8 mouse cellular contexts compared by ENCODE assay signal in genomic region chr13:30336913-30337312, GRCm38 (mm10). TPM values are rescaled to one million over a fixed set of nuclear protein-coding genes. Genes with fewer than 3 reads are reported as not detected.
DNase-seq lines count a peak whose midpoint lies in the region; ATAC-seq and TF ChIP-seq lines count a peak whose summit lies in the region.

No protein-coding gene starts in this region.

- TF ChIP-seq POLR2A in embryonic fibroblast, embryonic 13.5 days (IDR thresholded peaks at IDR 0.05; ENCODE audit: low read depth, low read length), result no peak

- no peak overlapping the region for H3K9ac ChIP-seq in intestine, postnatal 0 days (ENCODE audit: low read depth, low read length)
- H3K9ac ChIP-seq in midbrain, embryonic 14.5 days (replicated peaks; ENCODE audit: low read length), result peak overlapping the region; percentile 64; the same call in 1 of the 2 replicates

- no peak for DNase-seq in gastrocnemius, adult 2 months
- DNase-seq in gastrocnemius, adult 18-20 months (ENCODE audit: low spot score), result no peak
- DNase-seq in midbrain, embryonic 14.5 days, result no peak
- DNase-seq in thymus, postnatal 0 days (ENCODE audit: low spot score), result no peak
- DNase-seq in embryo, embryonic 9.5 days (ENCODE audit: extremely low spot score), result no peak
- no peak for DNase-seq in ovary, postnatal 14 days (ENCODE audit: low spot score)

- peak overlapping the region; percentile 77 for H3K4me2 ChIP-seq in intestine, postnatal 0 days (replicated peaks; ENCODE audit: low read depth)
- peak overlapping the region; percentile 98 for H3K4me2 ChIP-seq in midbrain, embryonic 14.5 days (ENCODE audit: low read length)

- intact Hi-C loops in gastrocnemius, adult 2 months (cut with DNase I), result no loop called here

- H3K36me3 ChIP-seq in intestine, postnatal 0 days (ENCODE audit: control insufficient read depth, insufficient read depth), result no peaks in the 10 kb centered on the region
- H3K36me3 ChIP-seq in midbrain, embryonic 14.5 days (ENCODE audit: control insufficient read depth, insufficient read depth, low read length), result no peaks in the 10 kb centered on the region

- 36% methylated on average over 9 of the region's 9 CpGs for WGBS in intestine, postnatal 0 days
- 23% methylated on average over 9 of the region's 9 CpGs for WGBS in midbrain, embryonic 14.5 days

- H3K9me3 ChIP-seq in intestine, postnatal 0 days (ENCODE audit: control insufficient read depth), result no peaks in the 10 kb centered on the region
- no peaks in the 10 kb centered on the region for H3K9me3 ChIP-seq in midbrain, embryonic 14.5 days (ENCODE audit: control insufficient read depth, low read length)

- 0 out of 2 replicates have a peak, but pooled peaks cover 3% of the 10 kb centered on the region for H3K27me3 ChIP-seq in intestine, postnatal 0 days (replicated peaks; ENCODE audit: control insufficient read depth, insufficient read depth, low read length)
- no peaks in the 10 kb centered on the region for H3K27me3 ChIP-seq in midbrain, embryonic 14.5 days (ENCODE audit: control insufficient read depth, insufficient read depth, low read length)

- TF ChIP-seq CTCF in gastrocnemius, adult 2 months (IDR thresholded peaks at IDR 0.05), result no peak
- no peak for TF ChIP-seq CTCF in embryonic fibroblast, embryonic 13.5 days (IDR thresholded peaks at IDR 0.05; ENCODE audit: borderline replicate concordance, insufficient read depth, low read length)
- no peak for TF ChIP-seq CTCF in intestine, postnatal 0 days (IDR thresholded peaks at IDR 0.05; ENCODE audit: low read depth)

- peak overlapping the region; percentile 80 for H3K27ac ChIP-seq in gastrocnemius, adult 2 months
- no peak overlapping the region for H3K27ac ChIP-seq in embryonic fibroblast, embryonic 13.5 days (ENCODE audit: insufficient read depth, low read length)
- H3K27ac ChIP-seq in intestine, postnatal 0 days (ENCODE audit: low read depth, low read length), result no peak overlapping the region
- H3K27ac ChIP-seq in midbrain, embryonic 14.5 days (replicated peaks; ENCODE audit: low read depth, low read length), result no peak overlapping the region

- ATAC-seq in intestine, postnatal 0 days, result no peak
- ATAC-seq in midbrain, embryonic 14.5 days (ENCODE audit: low FRiP score, low TSS enrichment), result peak; percentile 2; the same call in 1 of the 2 replicates

- no peaks in the 10 kb centered on the region for H3K4me1 ChIP-seq in embryonic fibroblast, embryonic 13.5 days (ENCODE audit: control insufficient read depth, insufficient read depth, low read length)
- H3K4me1 ChIP-seq in intestine, postnatal 0 days (replicated peaks; ENCODE audit: control insufficient read depth, insufficient read depth, low read length), result no peaks in the 10 kb centered on the region
- 0 out of 2 replicates have a peak, but pooled peaks cover 7% of the 10 kb centered on the region for H3K4me1 ChIP-seq in midbrain, embryonic 14.5 days (ENCODE audit: control insufficient read depth, insufficient read depth, low read length)

- H3K4me3 ChIP-seq in gastrocnemius, adult 2 months, result peak overlapping the region; percentile 68
- peak overlapping the region; percentile 51 for H3K4me3 ChIP-seq in embryonic fibroblast, embryonic 13.5 days (ENCODE audit: insufficient read depth, low read length)
- peak overlapping the region; percentile 41 for H3K4me3 ChIP-seq in intestine, postnatal 0 days (ENCODE audit: low read depth, low read length)
- peak overlapping the region; percentile 45 for H3K4me3 ChIP-seq in midbrain, embryonic 14.5 days (replicated peaks; ENCODE audit: low read depth, low read length)

RNA-seq across cellular contexts. Expression of gene Agtr1a, which starts 0.7 kb away (rescaled TPM):
- 1 to 10 TPM; 4.0 to 5.0 TPM for total RNA-seq in gastrocnemius, adult 2 months (2021)
- 1 to 10 TPM; 3.3 to 5.4 TPM for total RNA-seq in gastrocnemius, adult 18-20 months (2021)
- polyA plus RNA-seq in embryonic fibroblast, embryonic 13.5 days (2011; ENCODE audit: insufficient read length, low read depth, missing spikeins), result 1.3 and 2.2 TPM in 2 replicates
- polyA plus RNA-seq in intestine, postnatal 0 days (2015; fragmentation: Nextera tagmentation; extraction: Ambion mirVana), result 2.1 and 2.9 TPM in 2 replicates
- polyA plus RNA-seq in midbrain, embryonic 14.5 days (2014; fragmentation: Nextera tagmentation; extraction: Ambion mirVana), result 0.45 and 0.78 TPM in 2 replicates
- polyA plus RNA-seq in thymus, postnatal 0 days (2015; fragmentation: Nextera tagmentation; extraction: Ambion mirVana), result 1.0 and 1.2 TPM in 2 replicates
